Mouse (Mus musculus): ENCODE data around the gene Olfr916. TPM values are rescaled to one million over a fixed set of nuclear protein-coding genes. Genes with fewer than 3 reads are reported as not detected.

The Olfr916 gene
- total RNA-seq (2015; ENCODE audit: low replicate concordance) (not detected in 2 replicates), total RNA-seq (2017; ENCODE audit: low replicate concordance) (not detected in 2 replicates)

DNA sequence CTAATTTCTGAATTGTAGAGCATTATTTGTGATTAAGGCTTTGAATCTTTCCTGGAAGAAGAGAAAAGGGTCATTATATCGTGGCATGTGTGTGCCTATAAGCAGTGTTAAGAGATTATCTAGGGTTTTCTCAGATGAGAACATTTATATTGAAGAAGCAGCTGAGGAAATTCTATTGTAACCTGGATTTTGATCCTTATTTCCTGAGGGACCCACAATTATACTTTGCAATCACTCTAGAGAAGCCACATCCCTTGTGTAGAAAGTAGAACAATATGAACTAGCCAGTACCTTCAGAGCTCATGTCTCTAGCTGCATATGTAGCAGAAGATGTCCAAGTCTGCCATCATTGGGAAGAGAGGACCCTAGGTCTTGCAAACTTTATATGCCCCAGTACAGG is at the start of gene Olfr916:
Gene Olfr916 (minus strand): TSS at position 101 of the 400 bp plus-strand sequence.
- no peak for ATAC-seq (replicated peaks; ENCODE audit: low FRiP score, poor library complexity, severe bottlenecking)

DNA sequence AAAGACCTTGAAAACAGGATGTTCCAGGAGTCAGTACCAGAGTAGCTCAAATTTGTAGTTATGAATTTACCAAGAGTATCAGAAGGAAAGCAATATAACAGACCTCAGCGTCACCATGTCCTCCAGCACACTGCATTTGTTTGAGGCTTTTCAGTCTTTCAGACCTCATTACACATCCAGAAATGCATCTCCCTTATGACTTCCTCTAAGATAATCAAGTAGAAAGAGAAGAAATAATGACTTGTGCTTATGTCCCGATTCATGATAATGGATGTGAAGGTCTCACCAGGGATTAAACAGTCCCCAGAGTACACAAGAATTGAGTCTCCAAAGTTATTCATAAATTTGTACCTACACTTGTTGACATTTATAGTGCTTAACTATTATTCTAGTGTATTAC is 14.8 kb upstream of the Olfr916 start, which contains the start of gene Olfr918:
Gene Olfr918 (minus strand): TSS at position 101 of the 400 bp plus-strand sequence.
- ATAC-seq (replicated peaks; ENCODE audit: low FRiP score, poor library complexity, severe bottlenecking): no peak

DNA sequence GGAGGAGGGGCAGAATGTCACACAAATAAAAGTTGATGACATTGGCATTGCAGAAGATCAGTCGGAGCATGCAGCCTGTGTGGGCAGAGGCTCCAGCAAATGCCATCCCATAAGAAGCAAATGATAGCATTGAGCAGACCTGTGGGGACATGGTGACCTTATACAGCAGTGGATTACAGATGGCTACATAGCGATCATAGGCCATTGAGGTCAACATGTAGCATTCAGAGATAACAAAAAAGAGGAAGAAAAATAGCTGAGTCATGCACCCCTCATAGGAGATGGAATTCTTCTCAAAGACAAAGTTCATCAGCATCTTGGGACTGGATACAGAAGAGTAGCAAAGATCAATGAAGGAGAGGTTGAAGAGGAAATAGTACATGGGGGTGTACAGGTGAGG is 13.2 kb upstream of the Olfr916 start:
- no peak for ATAC-seq (replicated peaks; ENCODE audit: low FRiP score, poor library complexity, severe bottlenecking)

DNA sequence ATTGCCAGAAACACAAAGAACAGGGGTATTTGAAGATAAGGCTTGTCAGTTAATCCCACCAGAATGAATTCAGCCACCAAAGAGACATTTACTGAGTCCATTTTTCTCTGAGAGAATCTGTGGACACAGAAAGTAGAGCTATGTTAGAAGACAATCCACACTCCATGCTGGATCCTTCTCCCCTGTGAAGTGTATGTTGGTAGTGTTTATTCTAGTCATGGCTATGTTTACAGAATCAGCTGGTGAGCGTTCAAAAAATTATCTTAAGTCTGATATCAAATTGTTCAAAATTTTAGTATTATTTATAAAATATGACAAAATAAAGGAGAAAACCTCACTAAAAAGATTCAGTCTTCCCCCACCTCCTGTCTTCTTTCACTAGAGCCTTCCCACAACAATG is 6.1 kb upstream of the Olfr916 start, which contains the start of gene Olfr917:
Gene Olfr917 (minus strand): TSS at position 101 of the 400 bp plus-strand sequence.
- no peak for ATAC-seq (replicated peaks; ENCODE audit: low FRiP score, poor library complexity, severe bottlenecking)

DNA sequence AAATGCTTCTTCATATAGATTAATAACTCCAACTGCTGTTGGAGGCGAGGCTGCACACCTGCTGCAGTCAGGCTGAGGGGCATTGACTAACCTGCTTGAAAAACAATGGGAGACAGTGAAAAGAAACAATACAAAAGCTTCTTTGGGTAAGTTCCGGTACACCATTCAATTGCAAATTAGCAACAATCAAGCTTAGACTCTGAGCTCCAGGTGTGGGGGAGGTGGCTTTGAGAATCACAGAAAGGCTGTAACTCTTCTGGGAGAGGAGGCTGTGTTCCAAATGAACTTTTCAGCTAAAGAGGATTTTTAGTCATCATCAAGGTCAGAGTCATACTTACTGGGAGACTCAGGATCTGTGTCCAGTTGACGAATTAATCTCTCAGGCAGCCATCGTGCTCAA is 27.3 kb downstream of the Olfr916 start:
- ATAC-seq (replicated peaks; ENCODE audit: low FRiP score, poor library complexity, severe bottlenecking): no peak

Other genes with a start within 250 kb of the Olfr916 start
- gene Olfr901, start 230.4 kb downstream of the Olfr916 start, total RNA-seq (2015; ENCODE audit: low replicate concordance): not detected in 2 replicates
- gene Olfr901, start 230.4 kb downstream of the Olfr916 start, total RNA-seq (2017; ENCODE audit: low replicate concordance): not detected in 2 replicates
- gene Olfr902, start 212.2 kb downstream of the Olfr916 start, total RNA-seq (2015; ENCODE audit: low replicate concordance): not detected in 2 replicates
- not detected in 2 replicates for gene Olfr902, start 212.2 kb downstream of the Olfr916 start, total RNA-seq (2017; ENCODE audit: low replicate concordance)
- gene Olfr904, start 196.7 kb downstream of the Olfr916 start, total RNA-seq (2015; ENCODE audit: low replicate concordance): not detected in 2 replicates
- gene Olfr904, start 196.7 kb downstream of the Olfr916 start, total RNA-seq (2017; ENCODE audit: low replicate concordance): not detected in 2 replicates
- gene Olfr905, start 188.8 kb downstream of the Olfr916 start, total RNA-seq (2015; ENCODE audit: low replicate concordance): not detected in 2 replicates
- not detected in 2 replicates for gene Olfr905, start 188.8 kb downstream of the Olfr916 start, total RNA-seq (2017; ENCODE audit: low replicate concordance)
- not detected in 2 replicates for gene Olfr906, start 172.8 kb downstream of the Olfr916 start, total RNA-seq (2015; ENCODE audit: low replicate concordance)
- gene Olfr906, start 172.8 kb downstream of the Olfr916 start, total RNA-seq (2017; ENCODE audit: low replicate concordance): not detected in 2 replicates
- gene Olfr907, start 164.1 kb downstream of the Olfr916 start, total RNA-seq (2015; ENCODE audit: low replicate concordance): not detected in 2 replicates
- gene Olfr907, start 164.1 kb downstream of the Olfr916 start, total RNA-seq (2017; ENCODE audit: low replicate concordance): not detected in 2 replicates
- gene Olfr911-ps1, start 138.3 kb downstream of the Olfr916 start, total RNA-seq (2015; ENCODE audit: low replicate concordance): not detected in 2 replicates
- not detected in 2 replicates for gene Olfr911-ps1, start 138.3 kb downstream of the Olfr916 start, total RNA-seq (2017; ENCODE audit: low replicate concordance)
- not detected in 2 replicates for gene Olfr910, start 122.0 kb downstream of the Olfr916 start, total RNA-seq (2015; ENCODE audit: low replicate concordance)
- gene Olfr910, start 122.0 kb downstream of the Olfr916 start, total RNA-seq (2017; ENCODE audit: low replicate concordance): not detected in 2 replicates
- not detected in 2 replicates for gene Olfr912, start 79.7 kb downstream of the Olfr916 start, total RNA-seq (2015; ENCODE audit: low replicate concordance)
- not detected in 2 replicates for gene Olfr912, start 79.7 kb downstream of the Olfr916 start, total RNA-seq (2017; ENCODE audit: low replicate concordance)
- not detected in 2 replicates for gene Olfr913, start 67.1 kb downstream of the Olfr916 start, total RNA-seq (2015; ENCODE audit: low replicate concordance)
- gene Olfr913, start 67.1 kb downstream of the Olfr916 start, total RNA-seq (2017; ENCODE audit: low replicate concordance): not detected in 2 replicates
- not detected in 2 replicates for gene Olfr914, start 54.8 kb downstream of the Olfr916 start, total RNA-seq (2015; ENCODE audit: low replicate concordance)
- not detected in 2 replicates for gene Olfr914, start 54.8 kb downstream of the Olfr916 start, total RNA-seq (2017; ENCODE audit: low replicate concordance)
- gene Olfr917, start 6.0 kb upstream of the Olfr916 start, total RNA-seq (2015; ENCODE audit: low replicate concordance): not detected in 2 replicates
- gene Olfr917, start 6.0 kb upstream of the Olfr916 start, total RNA-seq (2017; ENCODE audit: low replicate concordance): not detected in 2 replicates
- not detected in 2 replicates for gene Olfr918, start 14.7 kb upstream of the Olfr916 start, total RNA-seq (2015; ENCODE audit: low replicate concordance)
- gene Olfr918, start 14.7 kb upstream of the Olfr916 start, total RNA-seq (2017; ENCODE audit: low replicate concordance): not detected in 2 replicates
- gene Olfr919, start 43.8 kb upstream of the Olfr916 start, total RNA-seq (2015; ENCODE audit: low replicate concordance): not detected in 2 replicates
- gene Olfr919, start 43.8 kb upstream of the Olfr916 start, total RNA-seq (2017; ENCODE audit: low replicate concordance): not detected in 2 replicates
- 5.4 and 8.8 TPM in 2 replicates for gene Vwa5a, start 58.4 kb upstream of the Olfr916 start, total RNA-seq (2015; ENCODE audit: low replicate concordance)
- gene Vwa5a, start 58.4 kb upstream of the Olfr916 start, total RNA-seq (2017; ENCODE audit: low replicate concordance): 3.9 and 5.1 TPM in 2 replicates
- gene Olfr920, start 92.4 kb upstream of the Olfr916 start, total RNA-seq (2015; ENCODE audit: low replicate concordance): not detected in 2 replicates
- 0.26 TPM in 1 of 2 replicates, not detected in the other for gene Olfr920, start 92.4 kb upstream of the Olfr916 start, total RNA-seq (2017; ENCODE audit: low replicate concordance)
- gene Olfr921, start 113.2 kb upstream of the Olfr916 start, total RNA-seq (2015; ENCODE audit: low replicate concordance): not detected in 2 replicates
- gene Olfr921, start 113.2 kb upstream of the Olfr916 start, total RNA-seq (2017; ENCODE audit: low replicate concordance): not detected in 2 replicates
- not detected in 2 replicates for gene Olfr922, start 154.7 kb upstream of the Olfr916 start, total RNA-seq (2015; ENCODE audit: low replicate concordance)
- not detected in 2 replicates for gene Olfr922, start 154.7 kb upstream of the Olfr916 start, total RNA-seq (2017; ENCODE audit: low replicate concordance)
- not detected in 2 replicates for gene Olfr923, start 166.7 kb upstream of the Olfr916 start, total RNA-seq (2015; ENCODE audit: low replicate concordance)
- not detected in 2 replicates for gene Olfr923, start 166.7 kb upstream of the Olfr916 start, total RNA-seq (2017; ENCODE audit: low replicate concordance)
- not detected in 2 replicates for gene Olfr924, start 184.6 kb upstream of the Olfr916 start, total RNA-seq (2015; ENCODE audit: low replicate concordance)
- gene Olfr924, start 184.6 kb upstream of the Olfr916 start, total RNA-seq (2017; ENCODE audit: low replicate concordance): not detected in 2 replicates
- gene Olfr26, start 195.2 kb upstream of the Olfr916 start, total RNA-seq (2015; ENCODE audit: low replicate concordance): not detected in 2 replicates
- gene Olfr26, start 195.2 kb upstream of the Olfr916 start, total RNA-seq (2017; ENCODE audit: low replicate concordance): not detected in 2 replicates
- not detected in 2 replicates for gene Olfr926, start 217.3 kb upstream of the Olfr916 start, total RNA-seq (2015; ENCODE audit: low replicate concordance)
- gene Olfr926, start 217.3 kb upstream of the Olfr916 start, total RNA-seq (2017; ENCODE audit: low replicate concordance): not detected in 2 replicates

All from erythroid progenitor cell, adult 5-6 weeks (primary cell).